Mouse (Mus musculus) telencephalon, adult 2 months (tissue): ENCODE results near the gene Prdm2.
A peak's percentile ranks its signal among the peaks of the same experiment; 100 is the strongest.

Experiments used
- DNase-seq: peaks from one replicate; pipeline ENCODE4 v3.0.0-alpha.2; 2011; ENCODE audit warnings: low read depth, low spot score

The Prdm2 gene

GRCm38 (mm10) chr4:143211584-143212340 lies 1.0 kb downstream of the Prdm2 start:
- no peak for DNase-seq

GRCm38 (mm10) chr4:143209997-143210396 lies 2.8 kb downstream of the Prdm2 start:
- DNase-seq, result no peak

- no peak for DNase-seq
Measured at GRCm38 (mm10) chr4:143202653-143203052, 10.1 kb downstream of the Prdm2 start.

- no peak for DNase-seq
Measured at GRCm38 (mm10) chr4:143198371-143198770, 14.4 kb downstream of the Prdm2 start.

GRCm38 (mm10) chr4:143197845-143198356 lies 14.9 kb downstream of the Prdm2 start:
- DNase-seq, result no peak

- no peak for DNase-seq
Measured at GRCm38 (mm10) chr4:143194328-143194727, 18.5 kb downstream of the Prdm2 start.

- DNase-seq, result no peak
Measured at GRCm38 (mm10) chr4:143193164-143193563, 19.6 kb downstream of the Prdm2 start.

GRCm38 (mm10) chr4:143191783-143192182 lies 21.0 kb downstream of the Prdm2 start:
- DNase-seq, result no peak

GRCm38 (mm10) chr4:143190657-143191056 lies 22.1 kb downstream of the Prdm2 start:
- no peak for DNase-seq

- DNase-seq, result no peak
Measured at GRCm38 (mm10) chr4:143188571-143189191, 24.1 kb downstream of the Prdm2 start.

- no peak for DNase-seq
Measured at GRCm38 (mm10) chr4:143186066-143186465, 26.7 kb downstream of the Prdm2 start.

- no peak for DNase-seq
Measured at GRCm38 (mm10) chr4:143185496-143185895, 27.3 kb downstream of the Prdm2 start.

- DNase-seq, result peak; percentile 72
Measured at GRCm38 (mm10) chr4:143183141-143183540, 29.7 kb downstream of the Prdm2 start.

GRCm38 (mm10) chr4:143180731-143181130 lies 32.1 kb downstream of the Prdm2 start:
- no peak for DNase-seq

GRCm38 (mm10) chr4:143171600-143172290 lies 41.0 kb downstream of the Prdm2 start:
- no peak for DNase-seq

- DNase-seq, result no peak
Measured at GRCm38 (mm10) chr4:143170290-143170689, 42.5 kb downstream of the Prdm2 start.

- no peak for DNase-seq
Measured at GRCm38 (mm10) chr4:143168093-143168492, 44.7 kb downstream of the Prdm2 start.

GRCm38 (mm10) chr4:143161619-143162479 lies 50.9 kb downstream of the Prdm2 start:
- DNase-seq, result peak; percentile 97

- no peak for DNase-seq
Measured at GRCm38 (mm10) chr4:143160826-143161225, 52.0 kb downstream of the Prdm2 start.

- no peak for DNase-seq
Measured at GRCm38 (mm10) chr4:143159336-143159735, 53.5 kb downstream of the Prdm2 start.

- DNase-seq, result no peak
Measured at GRCm38 (mm10) chr4:143155871-143156270, 56.9 kb downstream of the Prdm2 start.
